Mouse (Mus musculus): Measurements from ENCODE around the gene Mia3. TPM values are rescaled to one million over a fixed set of nuclear protein-coding genes. Genes with fewer than 3 reads are reported as not detected.
"Not testable (repeated sequence)": the region's sequence is repeated elsewhere in the genome, so short reads cannot be mapped to it uniquely, and the experiment has no call there.

Mia3 gene
- polyA plus RNA-seq, 1 experiment from 2014 or later: 127 TPM

DNA sequence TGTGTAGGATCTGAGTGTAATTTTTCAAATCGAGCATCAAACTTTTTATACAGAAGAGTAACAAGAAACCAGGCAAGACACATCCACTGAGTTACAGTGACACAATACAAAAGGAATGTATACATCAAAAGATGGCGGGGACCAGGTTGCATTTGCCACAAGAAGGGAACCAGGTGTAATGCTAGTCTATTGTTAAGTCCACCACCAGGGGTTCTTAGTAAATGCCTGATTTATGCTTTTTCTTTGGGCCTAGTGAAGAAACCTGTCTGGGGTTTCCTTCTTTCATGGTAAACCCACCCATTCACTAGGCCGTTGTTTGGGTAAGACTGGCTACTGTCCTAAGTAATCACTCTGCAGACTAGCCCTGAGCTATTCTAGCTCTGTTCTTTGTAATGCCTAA lies 10.0 kb upstream of the Mia3 start:
- not testable (repeated sequence) for H3K27me3 ChIP-seq (replicated peaks; ENCODE audit: control insufficient read depth, insufficient read depth, low read length); H3K9me3 ChIP-seq (ENCODE audit: control insufficient read depth, low read length); H3K4me2 ChIP-seq (ENCODE audit: low read depth, low read length); H3K9ac ChIP-seq (ENCODE audit: low read depth, low read length); ATAC-seq (ENCODE audit: low read depth); H3K27ac ChIP-seq (replicated peaks; ENCODE audit: low read depth, low read length); DNase-seq (ENCODE audit: low spot score); H3K4me1 ChIP-seq (ENCODE audit: control insufficient read depth, insufficient read depth, low read length); H3K36me3 ChIP-seq (ENCODE audit: control insufficient read depth, insufficient read depth, low read length); H3K4me3 ChIP-seq (ENCODE audit: low read depth, low read length)
- WGBS: 91% methylated on average over 3 of the region's 3 CpGs

DNA sequence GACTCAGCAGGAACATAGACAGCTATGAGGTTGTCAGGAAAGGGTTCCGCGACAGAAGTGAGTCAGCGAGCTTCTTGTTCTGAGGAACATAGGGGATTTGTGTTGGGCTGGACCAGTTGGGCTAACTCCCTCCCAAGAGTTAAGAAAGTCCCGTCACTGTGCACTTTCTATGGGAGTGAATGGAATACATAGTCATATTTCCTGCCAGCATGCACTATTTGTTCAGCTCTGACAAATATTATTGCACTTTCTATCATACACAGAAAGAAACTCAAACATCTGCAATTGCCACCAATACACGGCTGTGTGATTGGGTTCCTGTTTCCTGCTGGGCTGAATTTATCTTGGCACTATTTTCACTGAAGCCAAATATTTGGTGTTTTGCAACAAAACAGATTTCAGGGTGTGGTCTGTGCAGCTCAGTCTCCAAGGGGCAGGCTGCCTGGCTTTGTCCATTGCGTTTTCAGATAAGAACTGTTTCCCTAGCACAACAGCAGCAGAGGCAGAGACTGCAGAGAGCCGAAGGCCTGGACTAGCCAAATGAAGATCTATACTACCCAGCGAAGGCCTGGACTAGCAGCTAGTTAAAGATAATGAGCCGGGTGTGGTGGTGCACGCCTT lies 9.1 kb upstream of the Mia3 start:
- Histone ChIP-seq H3K27ac (replicated peaks; ENCODE audit: low read depth, low read length) (no peak overlapping the region), H3K4me2 (ENCODE audit: low read depth, low read length) (no peak overlapping the region), H3K4me3 (ENCODE audit: low read depth, low read length) (no peak overlapping the region), H3K36me3 (ENCODE audit: control insufficient read depth, insufficient read depth, low read length) (no peaks in the 10 kb centered on the region), H3K4me1 (ENCODE audit: control insufficient read depth, insufficient read depth, low read length) (no peaks in the 10 kb centered on the region), H3K9ac (ENCODE audit: low read depth, low read length) (no peak overlapping the region), H3K27me3 (replicated peaks; ENCODE audit: control insufficient read depth, insufficient read depth, low read length) (no peaks in the 10 kb centered on the region; the same call in 1 of the 2 replicates), H3K9me3 (ENCODE audit: control insufficient read depth, low read length) (peaks cover 4% of the 10 kb centered on the region; the same call in 1 of the 2 replicates)
- DNase-seq (ENCODE audit: low spot score): peak; percentile 7
- WGBS: 80% methylated on average over 10 of the region's 10 CpGs
- no peak for ATAC-seq (ENCODE audit: low read depth)

GRCm38 (mm10) chr1:183377045-183377444 lies 7.7 kb upstream of the Mia3 start:
- no peak overlapping the region for H3K9ac ChIP-seq (ENCODE audit: low read depth, low read length)
- no peaks in the 10 kb centered on the region for H3K27me3 ChIP-seq (replicated peaks; ENCODE audit: control insufficient read depth, insufficient read depth, low read length)
- H3K4me2 ChIP-seq (ENCODE audit: low read depth, low read length): no peak overlapping the region
- ATAC-seq (ENCODE audit: low read depth): no peak
- 76% methylated on average over 4 of the region's 4 CpGs for whole genome bisulfite sequencing
- H3K36me3 ChIP-seq (ENCODE audit: control insufficient read depth, insufficient read depth, low read length): no peaks in the 10 kb centered on the region
- DNase-seq (ENCODE audit: low spot score): no peak
- H3K27ac ChIP-seq (replicated peaks; ENCODE audit: low read depth, low read length): no peak overlapping the region
- H3K9me3 ChIP-seq (ENCODE audit: control insufficient read depth, low read length): peaks cover 4% of the 10 kb centered on the region; the same call in 1 of the 2 replicates
- H3K4me3 ChIP-seq (ENCODE audit: low read depth, low read length): no peak overlapping the region
- H3K4me1 ChIP-seq (ENCODE audit: control insufficient read depth, insufficient read depth, low read length): no peaks in the 10 kb centered on the region

DNA sequence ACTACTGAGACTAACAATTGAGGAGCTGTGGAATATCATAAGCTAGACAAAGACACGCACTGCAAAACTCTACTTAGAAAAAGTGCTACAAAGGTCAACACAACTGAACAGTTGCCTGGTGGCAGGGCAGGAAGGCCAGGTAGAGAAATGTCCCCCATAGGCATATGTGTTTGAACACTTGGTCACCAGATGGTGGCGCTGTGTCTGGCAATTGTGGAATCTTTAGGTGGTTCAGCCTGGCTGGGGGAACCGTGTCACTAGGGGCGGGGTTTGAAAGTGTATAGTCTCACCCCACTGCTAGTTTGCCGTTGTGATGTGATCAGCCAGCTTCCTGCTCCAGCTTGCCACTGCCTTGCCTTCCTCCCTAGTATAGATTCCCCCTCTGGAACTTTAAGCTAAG lies 5.4 kb upstream of the Mia3 start:
- DNase-seq (ENCODE audit: low spot score) (no peak), ATAC-seq (ENCODE audit: low read depth) (no peak)
- H3K9me3 ChIP-seq (ENCODE audit: control insufficient read depth, low read length): peaks cover 4% of the 10 kb centered on the region; the same call in 1 of the 2 replicates
- H3K4me1 ChIP-seq (ENCODE audit: control insufficient read depth, insufficient read depth, low read length): no peaks in the 10 kb centered on the region
- no peak overlapping the region for H3K9ac ChIP-seq (ENCODE audit: low read depth, low read length)
- WGBS: 81% methylated on average over 5 of the region's 5 CpGs
- no peak overlapping the region for H3K4me2 ChIP-seq (ENCODE audit: low read depth, low read length)
- H3K27ac ChIP-seq (replicated peaks; ENCODE audit: low read depth, low read length): no peak overlapping the region
- H3K36me3 ChIP-seq (ENCODE audit: control insufficient read depth, insufficient read depth, low read length): no peaks in the 10 kb centered on the region
- H3K27me3 ChIP-seq (replicated peaks; ENCODE audit: control insufficient read depth, insufficient read depth, low read length): no peaks in the 10 kb centered on the region
- no peak overlapping the region for H3K4me3 ChIP-seq (ENCODE audit: low read depth, low read length)

GRCm38 (mm10) chr1:183368601-183369400 lies 552 bp downstream of the Mia3 start:
- DNase-seq (ENCODE audit: low spot score): peak; percentile 27
- H3K4me1 ChIP-seq (ENCODE audit: control insufficient read depth, insufficient read depth, low read length): peaks cover 10% of the 10 kb centered on the region
- peak overlapping the region; percentile 79 for H3K4me3 ChIP-seq (ENCODE audit: low read depth, low read length)
- peaks cover 19% of the 10 kb centered on the region for H3K36me3 ChIP-seq (ENCODE audit: control insufficient read depth, insufficient read depth, low read length)
- peak overlapping the region; percentile 64 for H3K4me2 ChIP-seq (ENCODE audit: low read depth, low read length)
- peak; percentile 56 for ATAC-seq (ENCODE audit: low read depth)
- peak overlapping the region; percentile 92 for H3K9ac ChIP-seq (ENCODE audit: low read depth, low read length)
- WGBS: 2% methylated on average over 30 of the region's 56 CpGs
- no peaks in the 10 kb centered on the region for H3K9me3 ChIP-seq (ENCODE audit: control insufficient read depth, low read length)
- H3K27ac ChIP-seq (replicated peaks; ENCODE audit: low read depth, low read length): peak overlapping the region; percentile 76; the same call in 1 of the 2 replicates
- H3K27me3 ChIP-seq (replicated peaks; ENCODE audit: control insufficient read depth, insufficient read depth, low read length): no peaks in the 10 kb centered on the region

- H3K36me3 ChIP-seq (ENCODE audit: control insufficient read depth, insufficient read depth, low read length): peaks cover 42% of the 10 kb centered on the region
- H3K4me3 ChIP-seq (ENCODE audit: low read depth, low read length): no peak overlapping the region
- H3K4me1 ChIP-seq (ENCODE audit: control insufficient read depth, insufficient read depth, low read length): peaks cover 10% of the 10 kb centered on the region
- H3K27me3 ChIP-seq (replicated peaks; ENCODE audit: control insufficient read depth, insufficient read depth, low read length): no peaks in the 10 kb centered on the region
- H3K9ac ChIP-seq (ENCODE audit: low read depth, low read length): no peak overlapping the region
- ATAC-seq (ENCODE audit: low read depth): no peak
- DNase-seq (ENCODE audit: low spot score): peak; percentile 12
- 73% methylated on average over 5 of the region's 5 CpGs for WGBS
- no peaks in the 10 kb centered on the region for H3K9me3 ChIP-seq (ENCODE audit: control insufficient read depth, low read length)
- H3K27ac ChIP-seq (replicated peaks; ENCODE audit: low read depth, low read length): no peak overlapping the region
- no peak overlapping the region for H3K4me2 ChIP-seq (ENCODE audit: low read depth, low read length)
These were observed 3.0 kb downstream of the Mia3 start for GRCm38 (mm10) chr1:183366361-183366760.

DNA sequence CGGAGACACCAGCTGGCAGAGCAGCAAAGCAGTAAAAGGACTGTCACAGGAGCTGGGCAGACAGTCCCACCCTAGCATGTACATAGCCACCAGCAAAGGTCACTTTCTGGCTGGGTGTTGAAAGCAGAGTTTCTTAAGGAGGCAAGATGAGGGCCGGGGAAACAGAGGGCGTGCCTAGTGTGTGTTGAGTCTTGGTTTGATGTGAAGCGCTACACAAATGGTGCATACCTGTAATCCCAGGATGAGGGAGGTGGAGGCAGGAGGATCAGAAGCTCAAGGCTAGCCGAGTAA lies 5.8 kb downstream of the Mia3 start:
- Histone ChIP-seq H3K4me1 (ENCODE audit: control insufficient read depth, insufficient read depth, low read length) (peaks cover 9% of the 10 kb centered on the region), H3K9me3 (ENCODE audit: control insufficient read depth, low read length) (no peaks in the 10 kb centered on the region), H3K9ac (ENCODE audit: low read depth, low read length) (no peak overlapping the region), H3K36me3 (ENCODE audit: control insufficient read depth, insufficient read depth, low read length) (peaks cover 68% of the 10 kb centered on the region), H3K4me3 (ENCODE audit: low read depth, low read length) (no peak overlapping the region), H3K4me2 (ENCODE audit: low read depth, low read length) (no peak overlapping the region), H3K27me3 (replicated peaks; ENCODE audit: control insufficient read depth, insufficient read depth, low read length) (no peaks in the 10 kb centered on the region), H3K27ac (replicated peaks; ENCODE audit: low read depth, low read length) (no peak overlapping the region)
- DNase-seq (ENCODE audit: low spot score) (no peak), ATAC-seq (ENCODE audit: low read depth) (no peak)
- 96% methylated on average over 5 of the region's 5 CpGs for WGBS

DNA sequence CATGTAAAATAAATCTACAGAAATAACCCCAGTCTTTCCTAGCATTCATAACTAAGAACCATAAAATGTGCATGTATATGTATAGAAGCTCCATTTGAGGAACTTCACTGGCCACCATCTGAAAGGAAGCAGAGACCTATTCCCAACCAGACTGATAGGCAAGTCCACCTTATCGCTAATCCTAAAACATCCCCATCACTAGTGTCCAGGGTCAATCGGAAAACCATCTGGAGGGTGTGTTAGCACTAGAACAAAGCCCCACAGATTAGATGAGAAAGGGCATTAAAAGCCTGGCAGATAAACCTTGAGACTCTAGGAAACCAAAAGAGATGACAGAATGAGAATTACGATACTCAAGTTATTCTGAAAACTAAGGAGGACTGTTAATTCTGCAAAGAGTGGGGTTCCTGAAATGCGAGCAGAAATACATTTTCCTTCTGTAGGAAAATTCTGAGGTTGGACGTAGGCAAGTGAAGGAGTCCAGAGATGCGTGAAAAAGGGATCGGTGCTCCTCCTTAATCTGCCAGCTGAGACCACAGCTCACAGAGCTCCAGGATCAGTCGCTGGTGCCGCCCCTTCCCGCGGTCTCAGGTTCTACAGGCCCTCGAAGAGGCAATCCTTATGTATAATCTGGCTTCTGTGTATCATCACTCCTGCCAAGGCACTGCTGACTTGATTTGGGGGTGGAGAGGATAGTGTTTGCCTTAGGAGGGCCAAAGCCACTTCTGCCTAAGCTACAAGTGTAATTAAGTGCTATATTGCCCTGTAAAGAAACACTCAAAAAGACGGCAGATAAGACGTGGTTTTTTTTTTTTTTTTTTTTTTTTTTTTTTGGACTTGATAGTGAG lies 6.4 kb downstream of the Mia3 start:
- ATAC-seq (ENCODE audit: low read depth) (no peak), DNase-seq (ENCODE audit: low spot score) (no peak)
- H3K36me3 ChIP-seq (ENCODE audit: control insufficient read depth, insufficient read depth, low read length): peaks cover 74% of the 10 kb centered on the region
- H3K4me3 ChIP-seq (ENCODE audit: low read depth, low read length): no peak overlapping the region
- H3K9me3 ChIP-seq (ENCODE audit: control insufficient read depth, low read length): no peaks in the 10 kb centered on the region
- H3K4me2 ChIP-seq (ENCODE audit: low read depth, low read length): no peak overlapping the region
- H3K9ac ChIP-seq (ENCODE audit: low read depth, low read length): no peak overlapping the region
- H3K4me1 ChIP-seq (ENCODE audit: control insufficient read depth, insufficient read depth, low read length): peaks cover 6% of the 10 kb centered on the region; the same call in 1 of the 2 replicates
- H3K27ac ChIP-seq (replicated peaks; ENCODE audit: low read depth, low read length): no peak overlapping the region
- 88% methylated on average over 14 of the region's 14 CpGs for WGBS
- no peaks in the 10 kb centered on the region for H3K27me3 ChIP-seq (replicated peaks; ENCODE audit: control insufficient read depth, insufficient read depth, low read length)
